Mouse (Mus musculus) ovary, postnatal 10 days (tissue): ENCODE measurements around the gene Cyp2s1.

Experiments used
- DNase-seq: peaks from one replicate; pipeline ENCODE4 v3.0.0; 2022; ENCODE audit warnings: low spot score

Gene Cyp2s1

DNA sequence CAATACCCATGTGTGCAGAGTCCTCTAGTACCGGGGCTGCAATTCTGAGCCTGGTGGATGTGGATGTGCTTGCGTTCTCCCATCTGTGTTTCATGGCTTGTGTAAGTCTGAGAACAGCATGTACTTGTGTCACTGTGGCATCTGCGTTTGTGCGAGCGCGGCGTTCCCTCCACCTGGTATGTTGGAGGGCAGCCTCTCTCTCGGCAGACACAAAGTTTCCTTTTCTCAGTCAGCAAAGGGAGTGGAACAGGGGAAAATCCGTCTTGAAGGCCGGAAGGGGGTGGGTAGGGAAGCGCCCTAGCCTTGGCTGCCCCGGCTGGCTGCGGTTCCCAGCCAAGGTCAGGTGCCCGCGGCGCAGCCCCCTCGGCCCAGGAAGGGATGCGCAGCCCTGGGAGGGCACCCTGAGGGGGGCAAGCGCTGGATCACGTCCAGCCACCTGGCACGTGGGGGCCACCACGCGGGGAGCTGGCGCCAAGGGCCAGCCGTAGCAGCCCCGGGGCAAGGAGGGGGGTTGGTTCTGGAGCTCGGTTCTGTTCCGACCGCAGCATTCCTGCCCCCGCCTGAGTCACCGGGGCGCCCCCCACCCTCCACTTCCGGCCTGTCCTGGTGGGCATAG is 35.3 kb downstream of the Cyp2s1 start:
- DNase-seq, result peak; percentile 44

- no peak for DNase-seq
These were observed 36.0 kb downstream of the Cyp2s1 start for GRCm38 (mm10) chr7:25780753-25781152.

DNA sequence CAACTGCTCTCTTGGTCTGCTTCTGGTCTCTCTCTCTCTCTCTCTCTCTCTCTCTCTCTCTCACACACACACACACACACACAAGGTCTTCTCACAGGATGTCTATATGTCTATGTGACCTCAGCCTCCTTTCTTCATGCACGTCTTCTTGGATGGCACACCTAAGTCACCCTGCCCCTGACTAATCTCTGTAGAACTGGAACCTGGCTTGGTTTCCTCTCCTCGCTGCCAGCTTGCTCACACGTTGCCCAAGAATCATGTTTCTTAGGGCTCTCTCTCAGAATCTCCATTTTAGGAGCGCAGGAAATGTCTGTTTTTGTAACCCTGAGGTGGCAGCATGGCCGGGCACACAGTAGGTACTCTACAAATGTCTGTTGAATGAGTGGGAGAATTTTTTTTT is 36.7 kb downstream of the Cyp2s1 start:
- DNase-seq, result no peak

DNA sequence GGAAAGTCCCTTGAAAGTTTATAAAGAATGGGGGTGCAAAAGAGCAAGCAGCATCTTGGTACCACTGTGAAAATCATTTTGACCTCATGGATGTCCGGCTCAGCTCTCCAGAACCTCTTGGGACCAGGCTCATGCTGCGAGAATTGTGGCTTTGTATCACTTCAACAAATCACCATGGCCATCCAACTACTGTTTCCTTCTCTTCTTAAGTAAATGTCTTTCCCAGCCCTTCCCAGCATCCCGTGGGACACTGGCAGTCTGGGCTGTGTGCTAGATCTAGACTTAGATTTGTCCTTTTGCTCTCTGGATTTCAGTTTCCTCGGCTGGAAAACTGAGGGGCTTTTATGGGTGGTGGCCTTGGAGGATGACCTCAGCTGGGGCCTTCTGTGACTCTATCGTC is 48.5 kb downstream of the Cyp2s1 start:
- DNase-seq, result no peak

- no peak for DNase-seq
These were observed 50.6 kb downstream of the Cyp2s1 start for GRCm38 (mm10) chr7:25766108-25766507.

- no peak for DNase-seq
These were observed 52.5 kb downstream of the Cyp2s1 start for GRCm38 (mm10) chr7:25764221-25764620.

- DNase-seq, result no peak
These were observed 53.0 kb downstream of the Cyp2s1 start for GRCm38 (mm10) chr7:25763678-25764077.

DNA sequence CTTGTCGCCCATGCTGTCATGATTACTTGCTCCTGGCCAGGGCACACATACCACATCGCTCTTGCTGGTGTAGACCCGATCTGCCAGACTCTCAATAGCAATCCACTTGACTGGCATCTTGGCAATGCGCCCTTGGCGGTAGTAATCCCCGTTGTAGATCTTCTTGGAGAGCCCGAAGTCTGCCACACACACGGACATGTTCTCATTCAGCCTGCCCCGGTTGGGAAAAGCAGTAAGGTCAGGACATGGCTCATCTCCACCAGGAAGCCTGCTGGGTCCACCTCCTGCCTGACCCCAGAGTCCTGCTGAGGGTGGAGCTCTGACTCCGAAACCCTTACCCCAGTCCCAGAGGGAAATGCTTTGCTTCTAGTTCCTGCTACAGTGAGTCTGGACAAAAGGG is 55.4 kb downstream of the Cyp2s1 start:
- DNase-seq, result no peak

- DNase-seq, result peak; percentile 80
These were observed 60.7 kb downstream of the Cyp2s1 start for GRCm38 (mm10) chr7:25756011-25756410.

DNA sequence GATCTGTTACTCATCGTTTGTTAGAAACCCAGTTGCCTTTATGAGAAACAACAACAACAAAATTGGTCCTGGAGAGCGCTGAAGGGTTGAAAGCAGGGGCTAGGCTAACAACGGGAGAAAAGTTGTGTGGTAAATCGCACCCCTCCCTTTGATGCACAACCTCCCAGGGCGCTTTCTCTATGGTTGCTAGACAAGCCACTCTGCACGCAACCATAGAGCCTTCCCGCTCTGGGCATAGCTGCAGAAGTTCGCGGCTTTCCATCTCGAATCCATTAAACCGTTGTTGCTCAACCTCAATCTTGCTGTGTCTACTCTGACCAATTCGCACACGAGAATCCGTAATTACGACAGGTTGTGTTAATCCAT is 61.3 kb downstream of the Cyp2s1 start:
- peak; percentile 34 for DNase-seq

- DNase-seq, result peak; percentile 100
These were observed 61.8 kb downstream of the Cyp2s1 start, which contains the start of gene Hnrnpul1 for GRCm38 (mm10) chr7:25754738-25755467. Hnrnpul1 (minus strand) TSS chr7:25754757.

DNA sequence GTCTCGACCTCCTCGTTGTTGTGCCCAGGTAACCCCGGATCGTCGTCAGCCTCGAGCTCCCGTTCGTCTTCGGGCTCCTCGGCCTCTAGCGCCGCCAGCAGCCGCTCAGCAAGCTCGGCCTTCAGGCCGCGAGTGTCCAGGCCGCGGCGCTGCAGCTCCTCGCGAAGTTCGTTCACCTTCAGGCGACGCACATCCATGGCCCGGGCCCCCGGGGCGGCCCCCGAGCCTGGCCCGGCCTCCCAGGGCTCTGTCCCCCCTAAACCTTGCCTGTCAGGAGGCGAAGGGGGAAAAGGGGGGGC is 62.3 kb downstream of the Cyp2s1 start:
- DNase-seq, result no peak

DNA sequence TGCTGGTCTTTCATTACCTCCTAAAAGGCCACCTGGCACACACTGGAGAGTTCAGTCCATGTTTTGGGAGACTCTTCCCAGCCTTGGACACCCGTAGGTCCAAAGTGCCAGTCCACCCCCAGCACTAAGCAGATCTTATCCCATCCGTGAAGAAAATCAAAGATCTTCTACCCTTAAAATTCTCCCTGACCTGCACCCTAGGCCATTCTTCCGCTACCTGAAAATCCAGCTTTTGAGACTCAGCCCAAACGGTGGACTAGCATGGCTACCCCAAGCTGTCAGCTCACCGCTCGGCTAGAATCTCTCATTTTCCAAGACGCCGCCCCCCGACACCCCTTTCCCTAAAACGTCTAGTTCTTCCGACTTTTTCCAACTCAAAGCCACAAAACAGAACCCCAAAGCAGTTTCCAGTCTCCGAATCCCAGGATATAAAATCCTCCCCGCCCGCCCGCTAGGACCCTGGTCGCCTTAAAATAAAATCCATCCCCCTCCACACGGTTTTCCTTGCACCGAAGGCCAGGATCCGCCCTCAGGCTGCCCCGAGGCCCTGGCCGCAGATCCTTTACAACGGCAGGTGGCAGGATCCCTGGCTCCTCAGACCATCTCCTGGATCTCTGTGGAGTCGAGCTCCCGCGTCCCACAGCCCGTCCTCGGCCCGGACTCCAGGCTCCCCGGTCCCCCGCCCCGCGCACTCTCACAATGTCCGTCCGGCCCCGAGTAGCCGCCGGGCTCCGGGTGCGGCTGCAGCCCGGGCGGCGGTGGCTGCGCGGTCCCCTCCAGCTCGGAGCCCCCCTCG is 62.9 kb downstream of the Cyp2s1 start:
- no peak for DNase-seq

DNA sequence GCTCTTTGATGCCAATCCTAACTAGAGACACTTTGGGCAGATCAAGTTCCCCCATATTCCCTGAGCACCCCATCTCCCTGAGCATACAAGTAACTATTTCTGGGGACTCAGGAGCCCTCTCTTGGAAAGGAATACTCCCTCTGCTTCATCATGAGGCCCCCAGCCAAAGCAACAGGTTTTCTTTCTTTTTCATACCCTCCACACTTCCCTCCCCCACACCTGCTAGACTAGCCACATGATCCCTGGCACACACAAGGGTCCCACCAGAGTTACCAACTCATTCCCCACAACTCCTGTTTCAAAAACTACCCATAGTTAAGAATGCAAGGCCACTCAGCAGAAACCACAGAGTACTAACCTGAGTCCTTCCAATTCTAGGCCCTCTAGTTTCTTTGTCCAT is 63.6 kb downstream of the Cyp2s1 start:
- DNase-seq, result no peak
